Mouse (Mus musculus): Measurements from ENCODE around the gene Celf1.

DNA sequence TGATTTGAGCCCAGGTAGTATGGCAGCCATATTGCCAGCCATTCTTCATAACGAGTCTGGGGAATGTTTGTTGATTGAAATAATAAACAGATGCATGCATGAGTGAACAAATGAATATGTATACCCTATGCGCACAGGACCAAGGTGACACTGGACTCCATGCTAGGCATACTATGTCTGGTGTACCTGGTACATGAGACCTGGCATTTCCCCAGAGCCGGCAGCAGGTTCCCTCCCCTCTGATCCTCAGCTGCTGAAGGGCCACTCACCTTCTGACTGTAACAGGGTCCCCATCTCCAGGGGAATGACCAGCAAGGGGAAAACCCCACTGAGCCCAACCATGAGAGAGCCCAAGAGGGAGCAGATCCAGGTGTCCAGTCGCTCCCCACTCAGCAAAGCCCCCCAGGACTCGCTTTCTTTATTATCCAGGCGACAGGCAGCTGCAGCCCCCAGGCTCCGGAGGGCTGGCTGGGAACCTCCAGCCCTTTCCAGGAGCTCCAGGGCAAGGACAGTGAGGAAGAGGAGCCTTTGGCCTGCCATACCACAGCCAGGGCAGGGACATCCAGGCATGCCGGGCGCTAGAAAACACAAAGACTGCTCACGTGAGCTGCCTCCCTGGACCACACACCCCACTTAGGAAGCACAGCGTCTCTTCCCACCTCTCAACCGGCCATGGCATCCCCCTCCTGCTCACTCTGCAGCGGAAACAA lies 128.1 kb downstream of the Celf1 start:
- TF ChIP-seq FLI1 (IDR thresholded peaks at IDR 0.05; ENCODE audit: low read length) (no peak), GATA1 (IDR thresholded peaks at IDR 0.05; ENCODE audit: borderline replicate concordance, low read length) (no peak)

All from megakaryocyte, embryonic 14.5 days (primary cell).